Mouse (Mus musculus) T-helper 1 cell (primary cell): Measurements from ENCODE around the gene Tespa1.
"Not testable (repeated sequence)": the region's sequence is repeated elsewhere in the genome, so short reads cannot be mapped to it uniquely, and the experiment has no call there.

Experiments
- in situ Hi-C: fragments of 300-600 bp; cut with MboI, MseI; formaldehyde crosslinking; loops from one replicate; pipeline ENCODE4 v1.15.1; 2025; ENCODE audit warnings: high pct_unique_total_duplicates

Gene Tespa1

DNA sequence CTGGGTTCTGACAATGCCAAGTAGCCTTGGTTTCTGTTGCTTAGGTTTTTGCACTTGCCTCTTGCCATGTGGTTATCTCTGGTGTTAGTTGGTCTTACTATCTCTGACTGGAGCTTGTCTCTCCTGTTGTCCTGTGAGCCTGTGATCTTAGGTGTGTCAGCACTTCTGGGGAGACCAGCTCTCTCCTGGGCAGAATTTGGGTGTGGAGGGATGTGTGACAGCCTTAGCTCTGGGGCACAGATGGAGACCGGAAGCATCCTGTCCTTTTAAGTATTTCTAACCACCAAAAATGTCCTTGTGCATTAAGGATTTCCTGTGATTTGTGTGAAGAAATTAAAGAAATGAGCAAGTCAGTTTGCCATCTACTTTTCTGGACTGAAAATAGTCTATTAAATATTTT lies 21.4 kb downstream of the Tespa1 start:
- in situ Hi-C loops: no loop called here

DNA sequence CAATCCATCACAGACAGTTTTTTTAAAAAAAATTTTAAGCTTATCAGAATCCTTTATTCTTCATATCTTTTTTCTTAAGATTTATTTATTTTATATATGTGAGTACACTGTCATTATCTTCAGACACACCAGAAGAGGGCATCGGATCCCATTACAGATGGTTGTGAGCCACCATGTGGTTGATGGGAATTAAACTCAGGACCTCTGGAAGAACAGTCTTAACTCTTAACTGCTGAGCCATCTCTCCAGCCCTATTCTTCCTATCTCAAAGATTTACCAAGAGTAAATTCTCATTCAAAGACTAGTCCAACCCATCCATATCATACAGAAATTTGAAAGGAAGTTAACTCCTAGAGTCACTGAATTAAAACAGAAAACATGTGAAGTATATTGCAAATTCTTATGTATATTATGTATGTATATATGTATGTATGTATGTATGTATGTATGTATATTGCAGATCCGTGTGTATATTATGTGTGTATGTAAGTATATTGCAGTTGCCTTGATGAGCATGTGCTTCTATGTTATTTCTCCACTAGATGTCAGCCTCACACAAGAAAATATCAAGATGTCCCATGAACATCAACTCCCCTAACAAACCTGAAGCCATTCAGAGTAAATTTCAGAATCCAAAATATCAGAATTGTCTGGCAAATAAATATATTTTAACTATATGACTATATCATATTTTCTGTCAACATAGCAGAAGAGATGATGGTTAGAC lies 40.9 kb downstream of the Tespa1 start:
- in situ Hi-C loops: no loop called here

DNA sequence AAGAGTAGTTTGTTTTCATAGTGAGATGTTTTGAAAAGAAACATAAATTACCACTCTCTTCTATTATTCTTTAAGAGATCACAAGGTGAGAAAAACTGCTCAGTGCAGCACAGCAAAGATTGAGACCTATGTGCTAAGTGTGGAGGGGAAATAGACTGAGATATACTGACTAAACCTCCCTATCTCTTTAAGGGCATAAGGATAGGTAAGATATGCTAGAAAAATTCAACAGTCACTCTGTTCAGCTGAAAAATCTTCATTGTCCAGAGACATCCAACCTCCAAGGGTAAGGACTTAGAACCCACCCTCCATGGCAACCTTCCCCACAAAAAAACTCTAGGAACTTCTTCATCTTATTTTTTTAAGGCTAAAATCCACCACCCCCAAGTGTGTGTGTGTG lies 42.1 kb downstream of the Tespa1 start:
- in situ Hi-C loops: no loop called here

DNA sequence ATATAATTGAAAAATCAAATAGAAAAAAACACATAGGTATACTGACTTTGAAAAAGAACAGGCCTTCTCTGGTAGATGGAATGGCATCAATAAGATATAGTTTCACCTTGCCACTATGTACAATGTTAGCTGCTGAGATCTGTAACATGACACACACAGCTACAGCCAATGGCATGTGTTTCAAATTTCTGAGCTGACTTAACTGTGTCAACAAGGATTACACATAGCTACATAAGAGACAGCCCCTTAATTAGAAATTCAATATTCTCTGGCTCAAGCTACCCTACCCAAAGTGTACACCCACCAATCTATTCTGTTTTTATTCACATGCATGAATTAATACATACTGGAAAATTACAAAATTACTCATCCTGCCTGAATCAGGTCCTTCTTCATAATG lies 45.7 kb downstream of the Tespa1 start:
- in situ Hi-C loops: no loop called here

DNA sequence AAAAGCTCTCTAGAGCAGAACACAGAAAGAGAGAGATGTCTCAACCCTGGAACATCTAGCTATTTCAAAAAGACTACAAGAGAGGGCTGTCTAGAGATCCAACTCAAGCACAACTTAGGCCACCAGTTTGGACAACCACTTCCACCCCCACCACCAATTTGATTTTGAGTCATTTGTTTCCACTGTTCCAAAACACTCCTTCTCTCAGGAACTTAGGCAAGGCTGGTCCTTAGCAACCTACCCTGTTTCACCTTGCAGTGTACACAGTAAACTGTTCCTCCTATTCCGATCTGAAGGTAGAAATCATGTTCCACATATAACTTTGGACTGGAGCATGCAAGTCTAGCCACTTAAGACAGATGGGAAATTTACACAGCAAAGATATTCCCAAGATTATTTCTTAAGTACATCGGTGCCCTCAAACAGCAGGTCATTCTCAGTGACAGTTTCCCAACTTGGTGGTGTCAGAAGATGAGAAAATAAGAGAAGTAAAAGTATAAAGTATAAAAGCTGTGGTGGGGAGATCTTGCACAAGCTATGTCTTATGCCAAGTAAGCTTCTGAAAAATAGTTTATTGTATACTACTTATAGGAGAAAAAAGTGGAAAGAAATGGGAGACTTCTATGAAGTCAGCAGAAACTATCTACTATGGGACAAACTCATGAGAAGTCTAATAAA lies 47.5 kb downstream of the Tespa1 start:
- in situ Hi-C loops: no loop called here

DNA sequence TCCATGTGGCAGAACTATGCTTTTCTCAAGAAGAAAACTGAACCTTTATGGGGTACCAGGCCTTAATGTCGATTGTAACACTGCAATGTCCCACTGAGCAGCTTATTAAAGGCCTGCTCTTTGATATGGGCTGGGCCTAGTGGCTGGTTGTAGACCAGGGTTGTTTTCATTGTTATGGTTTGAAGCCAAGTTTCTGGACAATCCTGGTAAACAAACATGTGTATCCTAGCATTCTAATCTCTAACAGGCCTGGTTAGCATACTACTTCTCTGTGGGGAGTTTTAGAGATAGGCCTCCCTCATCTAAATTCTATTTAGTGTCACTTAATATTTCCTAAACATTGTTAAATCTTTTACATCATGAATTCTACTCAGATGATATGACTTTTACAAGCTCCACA lies 49.0 kb downstream of the Tespa1 start:
- in situ Hi-C loops: no loop called here

DNA sequence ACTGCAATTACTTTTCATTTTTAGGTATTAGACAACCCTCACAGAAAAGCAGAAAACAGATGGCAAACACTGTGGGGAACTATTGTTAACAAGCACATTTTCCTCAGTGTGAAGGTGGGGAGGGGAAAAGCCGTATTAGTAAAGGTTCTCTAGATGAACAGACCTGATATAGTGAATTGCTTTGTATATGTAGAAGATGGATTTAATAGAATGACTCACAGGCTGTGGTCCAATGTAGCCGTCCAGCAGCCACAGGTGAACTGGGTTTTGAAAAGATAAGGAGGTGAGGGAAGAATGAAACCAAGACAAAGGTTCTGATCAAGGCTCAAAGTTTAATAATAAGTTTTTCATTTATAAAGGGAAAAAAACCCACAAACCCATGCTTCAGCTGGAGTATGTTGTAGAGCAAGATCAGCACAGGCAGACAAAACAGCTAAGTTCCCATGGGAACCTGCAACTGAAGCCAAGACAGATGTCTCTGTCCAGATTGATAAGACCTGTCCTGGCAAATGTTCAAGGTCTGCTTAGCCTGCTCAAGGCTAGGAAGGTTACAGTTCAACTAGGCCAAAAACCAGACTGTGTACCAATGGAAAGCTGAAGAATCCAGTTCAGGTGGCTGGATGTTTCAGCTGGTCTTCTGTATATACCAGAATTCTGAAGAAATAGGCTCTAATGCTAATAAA lies 50.0 kb downstream of the Tespa1 start:
- in situ Hi-C loops: no loop called here

DNA sequence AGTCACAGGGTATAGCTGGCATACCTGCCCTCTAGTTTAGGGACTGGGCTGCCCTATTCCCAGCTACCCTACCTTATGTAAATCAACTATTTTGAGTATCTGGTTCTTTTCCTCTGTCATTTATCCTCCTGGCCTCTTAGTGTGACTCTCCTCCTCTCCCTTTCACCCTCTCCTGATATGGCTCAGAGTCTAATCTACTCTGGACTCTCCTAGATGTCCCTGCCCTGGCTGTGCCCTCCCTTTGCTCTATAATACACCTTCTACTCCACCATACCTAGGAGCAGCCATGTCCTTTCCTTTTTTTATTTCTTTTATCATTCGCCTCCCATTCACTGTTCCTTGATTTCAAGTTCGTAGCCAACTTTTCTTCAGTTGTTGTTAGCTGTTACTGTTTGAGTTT lies 52.5 kb downstream of the Tespa1 start:
- in situ Hi-C loops: no loop called here

DNA sequence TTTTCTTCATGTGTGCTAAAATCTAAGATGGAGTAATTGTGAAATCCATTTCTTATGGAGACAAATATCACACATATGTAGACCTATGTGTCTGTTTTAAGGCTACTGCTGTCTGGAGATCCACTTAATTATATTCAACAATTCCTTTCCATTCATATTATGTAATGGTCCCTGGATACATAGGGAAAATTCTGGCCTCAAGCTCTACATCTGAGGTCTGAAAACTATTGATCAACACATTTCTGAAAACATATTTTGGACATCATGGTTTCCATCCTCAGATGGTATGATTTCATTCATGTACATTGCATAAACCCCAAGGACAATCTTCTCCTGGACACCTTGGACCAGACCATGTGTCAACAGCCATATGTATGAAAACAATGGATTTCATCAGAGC lies 71.6 kb downstream of the Tespa1 start, which contains the start of gene Vmn2r84:
Gene Vmn2r84, minus strand, starts transcription at position 101 of the 400 bp plus-strand sequence.
- in situ Hi-C loops: no loop called here

DNA sequence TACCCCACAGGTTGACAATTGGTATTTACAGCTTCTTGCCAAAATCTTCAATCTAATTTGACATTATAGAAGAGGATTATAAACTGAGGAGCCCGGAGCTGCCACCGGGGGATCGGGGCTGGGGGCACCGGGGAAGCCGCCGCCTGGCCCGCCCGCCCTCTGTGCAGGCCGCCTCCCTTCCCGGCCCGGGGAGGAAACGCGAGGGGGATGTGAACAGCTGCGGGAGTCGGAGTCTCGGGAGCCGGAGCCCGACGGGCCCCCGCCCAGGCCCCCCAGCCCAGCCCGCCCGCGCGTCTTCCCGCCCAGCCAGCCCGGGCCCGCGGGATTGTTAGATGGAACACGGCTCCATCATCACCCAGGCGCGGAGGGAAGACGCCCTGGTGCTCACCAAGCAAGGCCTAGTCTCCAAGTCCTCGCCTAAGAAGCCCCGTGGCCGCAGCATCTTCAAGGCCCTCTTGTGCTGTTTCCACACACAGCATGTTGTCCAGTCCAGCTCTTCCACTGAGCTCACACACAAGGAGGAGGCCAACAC lies 89.6 kb downstream of the Tespa1 start:
- in situ Hi-C loops: not testable (repeated sequence)
